Mouse (Mus musculus) embryonic stem cell, embryonic (primary cell): ENCODE data around the gene Rngtt.

ENCODE experiments used
- CTCF ChIA-PET, 4 experiments: fragments of 300-600 bp in 2 of 4; fragments of 350-600 bp in 2 of 4; sonication (Branson Sonifier 250); formaldehyde crosslinking; loops; one replicate each; lab custom pipeline; 2022; ENCODE audit warnings: inconsistent platforms in 2 of 4; lab: Charles Lee
- POLR2A ChIA-PET, 4 experiments: fragments of 300-600 bp in 2 of 4; fragments of 350-600 bp in 2 of 4; sonication (Branson Sonifier 250); formaldehyde crosslinking; loops; one replicate each; lab custom pipeline; 2022; ENCODE audit warnings: antibody characterized with exemption in 4 of 4, inconsistent platforms in 1 of 4; lab: Charles Lee

Rngtt gene

GRCm38 (mm10) chr4:33520938-33521337 is 210.8 kb downstream of the Rngtt start:
- CTCF ChIA-PET, result no interaction called here
- POLR2A ChIA-PET, result interaction anchor here in 1 of 4 experiments (0.7 to 1.3 kb wide), 4 partner anchors 11 to 1474 kb away, joined by 3 to 6 read pairs (median 3); no protein-coding TSS in a partner anchor

- ChIA-PET POLR2A (interaction anchor here in 1 of 4 experiments (1.8 kb wide), 1 partner anchor 10 kb away, joined by 3 read pairs; no protein-coding TSS in a partner anchor), CTCF (no interaction called here)
These were observed 213.7 kb downstream of the Rngtt start for GRCm38 (mm10) chr4:33523774-33524173.

GRCm38 (mm10) chr4:33524481-33525141 is 214.5 kb downstream of the Rngtt start:
- POLR2A ChIA-PET, result interaction anchor here in 2 of 4 experiments (0.5 to 1.8 kb wide), 6 partner anchors 9 to 30 kb away, joined by 3 to 6 read pairs (median 4); no protein-coding TSS in a partner anchor
- CTCF ChIA-PET, result no interaction called here

- ChIA-PET POLR2A (interaction anchor here in 2 of 4 experiments (0.7 to 1.8 kb wide), 9 partner anchors 8 to 62 kb away, joined by 3 to 5 read pairs (median 3); no protein-coding TSS in a partner anchor), CTCF (no interaction called here)
These were observed 215.2 kb downstream of the Rngtt start for GRCm38 (mm10) chr4:33525272-33525671.

- CTCF ChIA-PET, result interaction anchor here in 1 of 4 experiments (0.8 kb wide), 1 partner anchor 89 kb away, joined by 3 read pairs; no protein-coding TSS in a partner anchor
- POLR2A ChIA-PET, result interaction anchor here in 2 of 4 experiments (0.6 to 3.1 kb wide), 13 partner anchors 10 to 397 kb away, joined by 3 to 15 read pairs (median 3); no protein-coding TSS in a partner anchor
These were observed 216.0 kb downstream of the Rngtt start for GRCm38 (mm10) chr4:33526092-33526491.

- ChIA-PET CTCF (interaction anchor here in 2 of 4 experiments (0.8 to 1.0 kb wide), 2 partner anchors 89 to 865 kb away, joined by 3 read pairs; no protein-coding TSS in a partner anchor), POLR2A (interaction anchor here in 2 of 4 experiments (0.8 to 3.1 kb wide), 17 partner anchors 8 to 832 kb away, joined by 3 to 15 read pairs (median 3); no protein-coding TSS in a partner anchor)
These were observed 216.6 kb downstream of the Rngtt start for GRCm38 (mm10) chr4:33526675-33527074.

GRCm38 (mm10) chr4:33532596-33532995 is 222.5 kb downstream of the Rngtt start:
- CTCF ChIA-PET, result no interaction called here
- POLR2A ChIA-PET, result interaction anchor here in 1 of 4 experiments (0.7 to 1.2 kb wide), 3 partner anchors 12 to 19 kb away, joined by 3 to 8 read pairs (median 3); no protein-coding TSS in a partner anchor

GRCm38 (mm10) chr4:33544755-33545576 is 234.9 kb downstream of the Rngtt start:
- POLR2A ChIA-PET, result interaction anchor here in 2 of 4 experiments (0.6 to 1.3 kb wide), 5 partner anchors 10 to 327 kb away, joined by 3 to 7 read pairs (median 3); no protein-coding TSS in a partner anchor
- CTCF ChIA-PET, result interaction anchor here in 3 of 4 experiments (0.6 to 1.4 kb wide), 4 partner anchors 12 to 872 kb away, joined by 3 read pairs; no protein-coding TSS in a partner anchor

GRCm38 (mm10) chr4:33545577-33545879 is 235.4 kb downstream of the Rngtt start:
- CTCF ChIA-PET, result interaction anchor here in 1 of 4 experiments (1.4 kb wide), 1 partner anchor 162 kb away, joined by 3 read pairs; no protein-coding TSS in a partner anchor
- POLR2A ChIA-PET, result interaction anchor here in 1 of 4 experiments (1.0 to 1.3 kb wide), 3 partner anchors 9 to 25 kb away, joined by 3 read pairs; no protein-coding TSS in a partner anchor

- ChIA-PET CTCF (no interaction called here), POLR2A (interaction anchor here in 1 of 4 experiments (0.7 to 1.3 kb wide), 2 partner anchors 9 to 13 kb away, joined by 3 read pairs; no protein-coding TSS in a partner anchor)
These were observed 236.2 kb downstream of the Rngtt start for GRCm38 (mm10) chr4:33546278-33546677.

GRCm38 (mm10) chr4:33547315-33547929 is 237.3 kb downstream of the Rngtt start:
- POLR2A ChIA-PET, result no interaction called here
- CTCF ChIA-PET, result no interaction called here

GRCm38 (mm10) chr4:33549606-33550005 is 239.5 kb downstream of the Rngtt start:
- CTCF ChIA-PET, result interaction anchor here in 1 of 4 experiments (0.6 kb wide), 1 partner anchor 22 kb away, joined by 3 read pairs; no protein-coding TSS in a partner anchor
- POLR2A ChIA-PET, result no interaction called here
